Mouse (Mus musculus): Measurements from ENCODE around the gene Spats2. TPM values are rescaled to one million over a fixed set of nuclear protein-coding genes. Genes with fewer than 3 reads are reported as not detected.
A peak's percentile ranks its signal among the peaks of the same experiment; 100 is the strongest.
"Not testable (repeated sequence)": the region's sequence is repeated elsewhere in the genome, so short reads cannot be mapped to it uniquely, and the experiment has no call there.

Spats2 gene
- polyA plus RNA-seq, 1 experiment from 2014 or later = 31.8 TPM

- Histone ChIP-seq H3K36me3 (peaks cover 31% of the 10 kb centered on the region), H3K4me1 (peaks cover 67% of the 10 kb centered on the region), H3K27ac (replicated peaks) (peak within 1 kb of the TSS; percentile 100), H3K9me3 (no peaks in the 10 kb centered on the region), H3K4me2 (peak within 1 kb of the TSS; percentile 92), H3K4me3 (peak within 1 kb of the TSS; percentile 69), H3K27me3 (replicated peaks) (no peaks in the 10 kb centered on the region), H3K9ac (peak within 1 kb of the TSS; percentile 86)
- under 1% methylated on average over 52 of the region's 52 CpGs for WGBS
- ATAC-seq (ENCODE audit: extremely low read depth, insufficient number of reproducible peaks, low FRiP score, low TSS enrichment) = peak; percentile 83
Measured at GRCm38 (mm10) chr15:99251626-99252380, 126.1 kb downstream of the Spats2 start, which contains the start of gene Mcrs1. Mcrs1 (minus strand) TSS chr15:99251961.

- WGBS = 4% methylated on average over 22 of the region's 22 CpGs
- Histone ChIP-seq H3K36me3 (peaks cover 23% of the 10 kb centered on the region), H3K9me3 (no peaks in the 10 kb centered on the region), H3K4me1 (peaks cover 61% of the 10 kb centered on the region), H3K9ac (peak overlapping the region; percentile 86), H3K27me3 (replicated peaks) (no peaks in the 10 kb centered on the region), H3K4me2 (peak overlapping the region; percentile 92), H3K27ac (replicated peaks) (peak overlapping the region; percentile 100), H3K4me3 (peak overlapping the region; percentile 69)
- ATAC-seq (ENCODE audit: extremely low read depth, insufficient number of reproducible peaks, low FRiP score, low TSS enrichment) = peak; percentile 17; the same call in 1 of the 2 replicates
Measured at GRCm38 (mm10) chr15:99252381-99253174, 126.9 kb downstream of the Spats2 start.

GRCm38 (mm10) chr15:99253175-99253479 lies 127.4 kb downstream of the Spats2 start:
- ATAC-seq (ENCODE audit: extremely low read depth, insufficient number of reproducible peaks, low FRiP score, low TSS enrichment); H3K9me3 ChIP-seq; H3K9ac ChIP-seq; H3K27me3 ChIP-seq (replicated peaks): not testable (repeated sequence)
- peaks cover 55% of the 10 kb centered on the region for H3K4me1 ChIP-seq
- peak overlapping the region; percentile 92 for H3K4me2 ChIP-seq
- peak overlapping the region; percentile 69 for H3K4me3 ChIP-seq
- H3K36me3 ChIP-seq = peaks cover 18% of the 10 kb centered on the region
- WGBS = 42% methylated on average over 2 of the region's 2 CpGs
- H3K27ac ChIP-seq (replicated peaks) = peak overlapping the region; percentile 100

- no peak for ATAC-seq (ENCODE audit: extremely low read depth, insufficient number of reproducible peaks, low FRiP score, low TSS enrichment)
- Histone ChIP-seq H3K4me2 (peak overlapping the region; percentile 92), H3K36me3 (peaks cover 11% of the 10 kb centered on the region), H3K27me3 (replicated peaks) (no peaks in the 10 kb centered on the region), H3K4me1 (peaks cover 49% of the 10 kb centered on the region), H3K4me3 (no peak overlapping the region), H3K27ac (replicated peaks) (peak overlapping the region; percentile 100), H3K9ac (no peak overlapping the region; the same call in 1 of the 2 replicates), H3K9me3 (no peaks in the 10 kb centered on the region)
- 86% methylated on average over 6 of the region's 6 CpGs for WGBS
Measured at GRCm38 (mm10) chr15:99253772-99254171, 128.1 kb downstream of the Spats2 start.

- Histone ChIP-seq H3K4me2 (no peak overlapping the region), H3K9ac (no peak overlapping the region), H3K4me3 (no peak overlapping the region), H3K9me3 (no peaks in the 10 kb centered on the region), H3K27me3 (replicated peaks) (no peaks in the 10 kb centered on the region), H3K27ac (replicated peaks) (peak overlapping the region; percentile 46; the same call in 1 of the 2 replicates), H3K4me1 (peaks cover 47% of the 10 kb centered on the region), H3K36me3 (0 out of 2 replicates have a peak, but pooled peaks cover 5% of the 10 kb centered on the region)
- WGBS = 70% methylated on average over 2 of the region's 2 CpGs
- ATAC-seq (ENCODE audit: extremely low read depth, insufficient number of reproducible peaks, low FRiP score, low TSS enrichment) = no peak
Measured at GRCm38 (mm10) chr15:99254477-99255005, 128.8 kb downstream of the Spats2 start.

GRCm38 (mm10) chr15:99255241-99255749 lies 129.6 kb downstream of the Spats2 start:
- 0 out of 2 replicates have a peak overlapping the region, but pooled peaks have one; percentile 46 for H3K27ac ChIP-seq (replicated peaks)
- H3K4me1 ChIP-seq = peaks cover 45% of the 10 kb centered on the region
- H3K4me2 ChIP-seq = no peak overlapping the region
- no peak overlapping the region for H3K4me3 ChIP-seq
- ATAC-seq (ENCODE audit: extremely low read depth, insufficient number of reproducible peaks, low FRiP score, low TSS enrichment) = no peak
- no peaks in the 10 kb centered on the region for H3K27me3 ChIP-seq (replicated peaks)
- no peak overlapping the region for H3K9ac ChIP-seq
- no peaks in the 10 kb centered on the region for H3K36me3 ChIP-seq
- no peaks in the 10 kb centered on the region for H3K9me3 ChIP-seq
- WGBS = 73% methylated on average over 6 of the region's 6 CpGs

- no peak overlapping the region for H3K9ac ChIP-seq
- no peaks in the 10 kb centered on the region for H3K9me3 ChIP-seq
- 0 out of 2 replicates have a peak, but pooled peaks have one; percentile 16 for ATAC-seq (ENCODE audit: extremely low read depth, insufficient number of reproducible peaks, low FRiP score, low TSS enrichment)
- 0 out of 2 replicates have a peak overlapping the region, but pooled peaks have one; percentile 33 for H3K27ac ChIP-seq (replicated peaks)
- 62% methylated on average over 8 of the region's 8 CpGs for WGBS
- peak overlapping the region; percentile 54 for H3K4me2 ChIP-seq
- no peaks in the 10 kb centered on the region for H3K27me3 ChIP-seq (replicated peaks)
- no peaks in the 10 kb centered on the region for H3K36me3 ChIP-seq
- H3K4me3 ChIP-seq = peak overlapping the region; percentile 18; the same call in 1 of the 2 replicates
- peaks cover 35% of the 10 kb centered on the region for H3K4me1 ChIP-seq
Measured at GRCm38 (mm10) chr15:99259167-99259729, 133.5 kb downstream of the Spats2 start.

- H3K27ac ChIP-seq (replicated peaks) = peak overlapping the region; percentile 33; the same call in 1 of the 2 replicates
- no peaks in the 10 kb centered on the region for H3K36me3 ChIP-seq
- no peaks in the 10 kb centered on the region for H3K9me3 ChIP-seq
- ATAC-seq (ENCODE audit: extremely low read depth, insufficient number of reproducible peaks, low FRiP score, low TSS enrichment) = 0 out of 2 replicates have a peak, but pooled peaks have one; percentile 58
- H3K4me1 ChIP-seq = peaks cover 35% of the 10 kb centered on the region
- peak overlapping the region; percentile 63 for H3K4me2 ChIP-seq
- peak overlapping the region; percentile 33; the same call in 1 of the 2 replicates for H3K9ac ChIP-seq
- 3% methylated on average over 8 of the region's 10 CpGs for WGBS
- peak overlapping the region; percentile 29 for H3K4me3 ChIP-seq
- no peaks in the 10 kb centered on the region for H3K27me3 ChIP-seq (replicated peaks)
Measured at GRCm38 (mm10) chr15:99259730-99260252, 134.1 kb downstream of the Spats2 start.

GRCm38 (mm10) chr15:99262702-99263101 lies 137.0 kb downstream of the Spats2 start:
- WGBS = 45% methylated on average over 10 of the region's 10 CpGs
- Histone ChIP-seq H3K27me3 (replicated peaks) (no peaks in the 10 kb centered on the region), H3K9me3 (no peaks in the 10 kb centered on the region), H3K4me2 (peak overlapping the region; percentile 27), H3K27ac (replicated peaks) (peak overlapping the region; percentile 17; the same call in 1 of the 2 replicates), H3K9ac (no peak overlapping the region), H3K4me3 (no peak overlapping the region), H3K36me3 (no peaks in the 10 kb centered on the region), H3K4me1 (peaks cover 33% of the 10 kb centered on the region)
- no peak for ATAC-seq (ENCODE audit: extremely low read depth, insufficient number of reproducible peaks, low FRiP score, low TSS enrichment)

Measured in heart, embryonic 13.5 days (tissue).